Mouse (Mus musculus) stomach, embryonic 14.5 days (tissue): Measurements from ENCODE around the gene Rab42. TPM values are rescaled to one million over a fixed set of nuclear protein-coding genes. Genes with fewer than 3 reads are reported as not detected.

Experiments used
- ATAC-seq: fragments of 200-750 bp; cut with Nextera tagmentation; 2 replicates; pipeline ENCODE4 v1.8.0; 2017; ENCODE audit warnings: low read depth, moderate TSS enrichment; ENCODE audit not compliant: insufficient number of reproducible peaks, insufficient read depth, low FRiP score
- H3K27ac ChIP-seq: fragments of 300-500 bp; sonication (generic); 2 replicates; pipeline ENCODE4 v1.5.1; 2014; ENCODE audit warnings: mild to moderate bottlenecking, low read length, moderate library complexity, mixed read lengths
- H3K27me3 ChIP-seq: fragments of 300-500 bp; sonication (generic); 2 replicates; pipeline ENCODE4 v1.6.1; 2014; ENCODE audit warnings: low read length, control low read depth, mixed read lengths; ENCODE audit not compliant: control insufficient read depth, insufficient read depth
- H3K36me3 ChIP-seq: fragments of 300-500 bp; sonication (generic); 2 replicates; pipeline ENCODE4 v1.6.1; 2014; ENCODE audit warnings: mild to moderate bottlenecking, control low read depth, low read length, moderate library complexity, mixed read lengths; ENCODE audit not compliant: control insufficient read depth, insufficient read depth
- H3K4me1 ChIP-seq: fragments of 300-500 bp; sonication (generic); 2 replicates; pipeline ENCODE4 v1.6.1; 2014; ENCODE audit warnings: low read length, control low read depth, mixed read lengths; ENCODE audit not compliant: control insufficient read depth, insufficient read depth
- H3K4me2 ChIP-seq: fragments of 300-500 bp; sonication (generic); replicated peaks from 2 replicates; pipeline ENCODE4 v1.6.1; 2014; ENCODE audit warnings: low read depth, low read length, control low read depth
- H3K4me3 ChIP-seq: fragments of 300-500 bp; sonication (generic); 2 replicates; pipeline ENCODE4 v1.5.1; 2014; ENCODE audit warnings: low read depth, low read length, control low read depth
- H3K9ac ChIP-seq: fragments of 300-500 bp; sonication (generic); replicated peaks from 2 replicates; pipeline ENCODE4 v1.6.1; 2014; ENCODE audit warnings: low read depth, mild to moderate bottlenecking, control low read depth, low read length, moderate library complexity, mixed read lengths
- H3K9me3 ChIP-seq: fragments of 300-500 bp; sonication (generic); 2 replicates; pipeline ENCODE4 v1.6.1; 2016; ENCODE audit warnings: low read depth, low read length, control low read depth; ENCODE audit not compliant: control insufficient read depth
- WGBS: fragments of 180-500 bp; shearing (Covaris S2); extraction: QIAGEN DNeasy Blood & Tissue Kit; methylation state at CpG from one replicate; pipeline ENCODE4 v1.1.7; 2014; 5-methylcytosine and 5-hydroxymethylcytosine counted together
- polyA plus RNA-seq: library from polyadenylated mRNA; unstranded; fragments of >200 nt; fragmentation: Nextera tagmentation; extraction: Ambion mirVana; gene quantifications from 2 replicates; pipeline ENCODE4 v1.2.1, GENCODE M21; 2014

Rab42 gene
- polyA plus RNA-seq, 1 experiment from 2014 or later = 2.6 TPM

GRCm38 (mm10) chr4:132329115-132329834 lies 26.1 kb upstream of the Rab42 start, which contains the start of gene Trnau1ap:
TSS of gene Trnau1ap (minus strand) at chr4:132329538.
- ATAC-seq = peak; percentile 93
- peak within 1 kb of the TSS; percentile 83 for H3K4me2 ChIP-seq
- peak within 1 kb of the TSS; percentile 82 for H3K9ac ChIP-seq
- H3K27me3 ChIP-seq = no peaks in the 10 kb centered on the region
- WGBS = under 1% methylated on average over 52 of the region's 52 CpGs
- 0 out of 2 replicates have a peak, but pooled peaks cover 8% of the 10 kb centered on the region for H3K4me1 ChIP-seq
- peak within 1 kb of the TSS; percentile 87 for H3K27ac ChIP-seq
- H3K9me3 ChIP-seq = no peaks in the 10 kb centered on the region
- H3K36me3 ChIP-seq = peaks cover 39% of the 10 kb centered on the region
- H3K4me3 ChIP-seq = peak within 1 kb of the TSS; percentile 79

- no peak; the same call in 1 of the 2 replicates for ATAC-seq
- Histone ChIP-seq H3K9ac (peak overlapping the region; percentile 82), H3K4me2 (peak overlapping the region; percentile 83), H3K4me3 (peak overlapping the region; percentile 79), H3K36me3 (peaks cover 36% of the 10 kb centered on the region), H3K9me3 (no peaks in the 10 kb centered on the region), H3K4me1 (0 out of 2 replicates have a peak, but pooled peaks cover 8% of the 10 kb centered on the region), H3K27me3 (no peaks in the 10 kb centered on the region), H3K27ac (peak overlapping the region; percentile 87)
- 47% methylated on average over 14 of the region's 14 CpGs for WGBS
Measured at GRCm38 (mm10) chr4:132328391-132328982, 25.3 kb upstream of the Rab42 start.

- Histone ChIP-seq H3K36me3 (peaks cover 30% of the 10 kb centered on the region), H3K4me3 (no peak overlapping the region), H3K9ac (no peak overlapping the region), H3K9me3 (no peaks in the 10 kb centered on the region), H3K27ac (no peak overlapping the region), H3K4me2 (no peak overlapping the region), H3K4me1 (0 out of 2 replicates have a peak, but pooled peaks cover 8% of the 10 kb centered on the region), H3K27me3 (no peaks in the 10 kb centered on the region)
- no peak for ATAC-seq
- 67% methylated on average over 5 of the region's 5 CpGs for WGBS
Measured at GRCm38 (mm10) chr4:132326481-132326880, 23.3 kb upstream of the Rab42 start.

GRCm38 (mm10) chr4:132315711-132316110 lies 12.5 kb upstream of the Rab42 start:
- H3K4me2 ChIP-seq = no peak overlapping the region
- no peaks in the 10 kb centered on the region for H3K27me3 ChIP-seq
- no peak overlapping the region for H3K4me3 ChIP-seq
- 88% methylated on average over 8 of the region's 8 CpGs for WGBS
- no peak overlapping the region for H3K9ac ChIP-seq
- no peak overlapping the region for H3K27ac ChIP-seq
- no peak for ATAC-seq
- H3K36me3 ChIP-seq = peaks cover 49% of the 10 kb centered on the region
- no peaks in the 10 kb centered on the region for H3K9me3 ChIP-seq
- no peaks in the 10 kb centered on the region for H3K4me1 ChIP-seq

GRCm38 (mm10) chr4:132312627-132313026 lies 9.4 kb upstream of the Rab42 start:
- 87% methylated on average over 5 of the region's 5 CpGs for WGBS

GRCm38 (mm10) chr4:132311801-132312200 lies 8.6 kb upstream of the Rab42 start:
- Histone ChIP-seq H3K4me1 (0 out of 2 replicates have a peak, but pooled peaks cover 4% of the 10 kb centered on the region), H3K27ac (no peak overlapping the region), H3K9me3 (no peaks in the 10 kb centered on the region), H3K4me3 (no peak overlapping the region), H3K4me2 (no peak overlapping the region), H3K36me3 (peaks cover 37% of the 10 kb centered on the region), H3K9ac (no peak overlapping the region), H3K27me3 (no peaks in the 10 kb centered on the region)
- WGBS = 44% methylated on average over 3 of the region's 3 CpGs
- no peak for ATAC-seq

More at GRCm38 (mm10) chr4:132312627-132313026, 9.4 kb upstream of the Rab42 start:
- H3K9ac ChIP-seq = no peak overlapping the region
- no peaks in the 10 kb centered on the region for H3K27me3 ChIP-seq
- H3K4me3 ChIP-seq = no peak overlapping the region
- H3K36me3 ChIP-seq = peaks cover 38% of the 10 kb centered on the region
- no peaks in the 10 kb centered on the region for H3K9me3 ChIP-seq
- H3K4me1 ChIP-seq = 0 out of 2 replicates have a peak, but pooled peaks cover 4% of the 10 kb centered on the region
- no peak for ATAC-seq
- no peak overlapping the region for H3K4me2 ChIP-seq
- H3K27ac ChIP-seq = no peak overlapping the region

GRCm38 (mm10) chr4:132311209-132311608 lies 8.0 kb upstream of the Rab42 start:
- H3K4me1 ChIP-seq = 0 out of 2 replicates have a peak, but pooled peaks cover 4% of the 10 kb centered on the region
- peaks cover 35% of the 10 kb centered on the region for H3K36me3 ChIP-seq
- no peak overlapping the region for H3K9ac ChIP-seq
- no peaks in the 10 kb centered on the region for H3K9me3 ChIP-seq
- ATAC-seq = no peak
- H3K4me3 ChIP-seq = no peak overlapping the region
- 46% methylated on average over 1 of the region's 1 CpGs for WGBS
- H3K4me2 ChIP-seq = no peak overlapping the region
- H3K27ac ChIP-seq = no peak overlapping the region
- H3K27me3 ChIP-seq = no peaks in the 10 kb centered on the region

GRCm38 (mm10) chr4:132309849-132310472 lies 6.8 kb upstream of the Rab42 start:
- no peak for ATAC-seq

More at GRCm38 (mm10) chr4:132309849-132310472, 6.8 kb upstream of the Rab42 start:
- Histone ChIP-seq H3K36me3 (peaks cover 30% of the 10 kb centered on the region), H3K4me1 (0 out of 2 replicates have a peak, but pooled peaks cover 4% of the 10 kb centered on the region), H3K4me2 (peak overlapping the region; percentile 65), H3K27me3 (no peaks in the 10 kb centered on the region), H3K9me3 (no peaks in the 10 kb centered on the region), H3K9ac (peak overlapping the region; percentile 94), H3K4me3 (peak overlapping the region; percentile 89), H3K27ac (0 out of 2 replicates have a peak overlapping the region, but pooled peaks have one; percentile 93)
- WGBS = 31% methylated on average over 10 of the region's 10 CpGs
